Mouse (Mus musculus): ENCODE measurements at regions not wholly inside any gene's neighbourhood (a gene's known extent, or its start where the extent isn't known, plus 50 kb on each side); places are given as distances from the start of the nearest gene placed in this dataset.

GRCm38 (mm10) chr17:93874430-93874829 lies 675.6 kb downstream of the Adcyap1 start:
- no peak for DNase-seq (ENCODE audit: low spot score in 2 of 2)

DNA sequence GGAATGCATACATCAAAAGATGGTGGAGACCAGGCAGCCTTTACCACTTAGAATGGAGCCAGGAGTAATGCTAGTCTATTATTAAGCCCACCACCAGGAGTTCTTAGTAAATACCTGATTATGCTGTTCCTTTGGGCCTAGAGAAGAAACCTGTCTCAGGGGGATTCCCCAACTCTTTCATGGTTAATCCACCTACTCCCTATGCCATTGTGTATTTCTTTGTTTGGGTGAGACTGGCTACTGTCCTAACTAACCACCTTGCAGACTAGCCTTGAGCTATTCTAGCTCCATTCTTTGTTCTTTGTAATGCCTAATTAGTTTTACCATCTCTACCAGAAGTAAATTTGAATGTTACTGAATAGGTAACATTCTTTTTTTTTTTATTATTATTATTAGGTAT lies 706.8 kb downstream of the Adcyap1 start:
- DNase-seq (ENCODE audit: low spot score in 2 of 2), result no peak

DNA sequence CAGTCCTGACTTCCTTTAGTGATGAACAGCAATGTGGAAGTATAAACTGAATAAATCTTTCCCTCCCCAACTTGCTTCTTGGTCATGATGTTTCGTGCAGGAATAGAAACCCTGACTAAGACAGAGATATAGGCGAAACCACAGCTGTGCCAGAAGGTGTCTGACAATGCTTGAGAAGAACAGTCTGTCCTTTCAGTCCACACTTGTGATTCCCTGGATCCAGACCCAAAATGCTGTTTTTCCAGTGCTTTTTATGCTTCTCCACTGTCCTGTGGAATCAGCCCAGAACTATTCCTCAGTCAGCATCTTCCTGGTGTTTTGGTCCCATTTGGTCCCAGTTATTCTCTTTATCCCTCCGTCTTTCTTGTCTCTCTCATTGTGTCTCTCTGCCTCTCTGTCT lies 723.6 kb downstream of the Adcyap1 start:
- DNase-seq (ENCODE audit: low spot score in 2 of 2), result peak in 1 of 2 experiments; percentile 3

DNA sequence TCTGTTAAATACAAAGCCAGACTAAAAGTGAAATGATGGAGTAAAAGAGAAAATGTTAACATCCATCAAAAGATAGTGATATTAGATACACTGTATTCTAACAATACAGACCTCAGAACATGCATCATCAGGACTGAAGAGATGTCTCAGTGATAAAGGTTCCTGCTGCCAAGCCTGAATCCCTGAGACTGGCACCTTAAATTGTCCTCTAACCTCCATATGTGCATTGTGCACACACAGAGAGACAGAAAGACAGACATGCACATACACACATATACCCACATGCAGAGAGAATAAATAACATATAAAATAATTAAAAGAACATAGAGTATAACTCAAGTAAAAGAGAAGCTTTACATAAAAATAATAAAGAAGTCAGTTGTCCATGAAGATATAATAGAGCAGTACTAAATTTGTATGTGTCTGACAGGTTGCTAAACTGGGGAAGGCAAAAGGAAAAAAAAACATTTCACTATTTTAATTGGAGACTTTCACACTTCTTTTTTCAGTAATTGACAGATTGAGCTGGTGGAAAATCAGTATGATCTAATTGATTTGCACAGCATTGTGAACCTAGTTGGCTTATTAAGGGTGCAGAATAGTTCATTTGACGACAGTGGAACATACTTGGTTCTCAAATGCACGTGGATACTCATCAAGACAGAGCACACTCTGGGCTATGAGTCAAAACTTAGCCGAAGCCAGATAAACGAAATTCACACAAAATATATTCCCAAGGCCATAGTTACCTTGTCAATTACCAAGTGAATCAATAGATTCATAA lies 725.6 kb downstream of the Adcyap1 start:
- DNase-seq (ENCODE audit: low spot score in 2 of 2), result no peak

Measured in right cerebral cortex, adult 2 months (tissue).